Mouse (Mus musculus) intestine, embryonic 16.5 days (tissue): ENCODE measurements around the gene Hist1h2bq. TPM values are rescaled to one million over a fixed set of nuclear protein-coding genes. Genes with fewer than 3 reads are reported as not detected.
"Not testable (repeated sequence)": the region's sequence is repeated elsewhere in the genome, so short reads cannot be mapped to it uniquely, and the experiment has no call there.

Source experiments
- ATAC-seq: fragments of 200-750 bp; cut with Nextera tagmentation; 2 replicates; pipeline ENCODE4 v1.8.0; 2017; ENCODE audit warnings: moderate TSS enrichment, moderate library complexity
- H3K27ac ChIP-seq: fragments of 300-500 bp; sonication (generic); 2 replicates; pipeline ENCODE4 v1.5.1; 2014; ENCODE audit warnings: mild to moderate bottlenecking, low read length
- H3K27me3 ChIP-seq: fragments of 300-500 bp; sonication (generic); replicated peaks from 2 replicates; pipeline ENCODE4 v1.6.1; 2014; ENCODE audit warnings: low read length, control low read depth, mixed read lengths; ENCODE audit not compliant: control insufficient read depth, insufficient read depth
- H3K36me3 ChIP-seq: fragments of 300-500 bp; sonication (generic); 2 replicates; pipeline ENCODE4 v1.6.1; 2014; ENCODE audit warnings: low read length, control low read depth; ENCODE audit not compliant: control insufficient read depth, insufficient read depth
- H3K4me1 ChIP-seq: fragments of 300-500 bp; sonication (generic); 2 replicates; pipeline ENCODE4 v1.6.1; 2014; ENCODE audit warnings: low read length, control low read depth, mixed read lengths; ENCODE audit not compliant: control insufficient read depth, insufficient read depth
- H3K4me2 ChIP-seq: fragments of 300-500 bp; sonication (generic); 2 replicates; pipeline ENCODE4 v1.6.1; 2014; ENCODE audit warnings: low read depth, low read length, control low read depth
- H3K4me3 ChIP-seq: fragments of 300-500 bp; sonication (generic); 2 replicates; pipeline ENCODE4 v1.5.1; 2014; ENCODE audit warnings: mild to moderate bottlenecking, low read length
- H3K9ac ChIP-seq: fragments of 300-500 bp; sonication (generic); 2 replicates; pipeline ENCODE4 v1.6.1; 2014; ENCODE audit warnings: low read depth, low read length
- H3K9me3 ChIP-seq: fragments of 300-500 bp; sonication (generic); 2 replicates; pipeline ENCODE4 v1.6.1; 2016; ENCODE audit warnings: low read length, control low read depth; ENCODE audit not compliant: control insufficient read depth
- WGBS: fragments of 180-500 bp; shearing (Covaris S2); extraction: QIAGEN DNeasy Blood & Tissue Kit; methylation state at CpG from one replicate; pipeline ENCODE4 v1.1.7; 2014; 5-methylcytosine and 5-hydroxymethylcytosine counted together
- polyA plus RNA-seq: library from polyadenylated mRNA; unstranded; fragments of >200 nt; fragmentation: Nextera tagmentation; extraction: Ambion mirVana; gene quantifications from 2 replicates; pipeline ENCODE4 v1.2.1, GENCODE M21; 2015

Gene Hist1h2bq
- polyA plus RNA-seq: 13.4 and 17.9 TPM in 2 replicates

GRCm38 (mm10) chr13:21810073-21810472, at the start of gene Hist1h2bq, which contains the start of gene Hist1h2ao:
Hist1h2bq (minus strand) TSS chr13:21810197.
Hist1h2ao (plus strand) TSS chr13:21810465.
- not testable (repeated sequence) for H3K4me3 ChIP-seq, H3K4me2 ChIP-seq, H3K9me3 ChIP-seq, H3K36me3 ChIP-seq, H3K9ac ChIP-seq, H3K27me3 ChIP-seq, H3K4me1 ChIP-seq, H3K27ac ChIP-seq
- peak; percentile 95 for ATAC-seq
- no CpG with 5 or more reads among the region's 23 CpGs for WGBS

GRCm38 (mm10) chr13:21855698-21856162, 45.7 kb upstream of the Hist1h2bq start:
- no peaks in the 10 kb centered on the region for H3K9me3 ChIP-seq
- H3K36me3 ChIP-seq: no peaks in the 10 kb centered on the region
- peak; percentile 71 for ATAC-seq
- peak overlapping the region; percentile 48; the same call in 1 of the 2 replicates for H3K9ac ChIP-seq
- no peaks in the 10 kb centered on the region for H3K4me1 ChIP-seq
- 3% methylated on average over 15 of the region's 15 CpGs for WGBS
- peak overlapping the region; percentile 53 for H3K4me3 ChIP-seq
- no peak overlapping the region for H3K27ac ChIP-seq
- peak overlapping the region; percentile 50 for H3K4me2 ChIP-seq
- no peaks in the 10 kb centered on the region for H3K27me3 ChIP-seq

GRCm38 (mm10) chr13:21855146-21855545, 45.1 kb upstream of the Hist1h2bq start:
- Histone ChIP-seq H3K27ac (no peak overlapping the region), H3K36me3 (no peaks in the 10 kb centered on the region), H3K4me2 (peak overlapping the region; percentile 50), H3K27me3 (no peaks in the 10 kb centered on the region), H3K9me3 (no peaks in the 10 kb centered on the region), H3K4me3 (peak overlapping the region; percentile 53), H3K9ac (no peak overlapping the region), H3K4me1 (no peaks in the 10 kb centered on the region)
- ATAC-seq: peak; percentile 91
- WGBS: 4% methylated on average over 11 of the region's 11 CpGs

GRCm38 (mm10) chr13:21852215-21852945, 42.4 kb upstream of the Hist1h2bq start:
- 57% methylated on average over 3 of the region's 3 CpGs for WGBS
- Histone ChIP-seq H3K4me2 (no peak overlapping the region), H3K36me3 (no peaks in the 10 kb centered on the region), H3K27me3 (no peaks in the 10 kb centered on the region), H3K9ac (no peak overlapping the region), H3K4me3 (no peak overlapping the region), H3K9me3 (no peaks in the 10 kb centered on the region), H3K27ac (no peak overlapping the region), H3K4me1 (no peaks in the 10 kb centered on the region)
- ATAC-seq: no peak

GRCm38 (mm10) chr13:21850696-21851095, 40.7 kb upstream of the Hist1h2bq start:
- not testable (repeated sequence) for H3K36me3 ChIP-seq, H3K4me1 ChIP-seq, ATAC-seq, H3K9ac ChIP-seq, H3K4me3 ChIP-seq, H3K27ac ChIP-seq, H3K4me2 ChIP-seq, H3K27me3 ChIP-seq, H3K9me3 ChIP-seq
- 61% methylated on average over 1 of the region's 1 CpGs for WGBS

GRCm38 (mm10) chr13:21847883-21848282, 37.9 kb upstream of the Hist1h2bq start:
- H3K27me3 ChIP-seq: no peaks in the 10 kb centered on the region
- H3K9ac ChIP-seq: no peak overlapping the region
- no peak overlapping the region for H3K27ac ChIP-seq
- no peak overlapping the region for H3K4me3 ChIP-seq
- 27% methylated on average over 8 of the region's 8 CpGs for WGBS
- ATAC-seq: no peak; the same call in 1 of the 2 replicates
- H3K4me1 ChIP-seq: no peaks in the 10 kb centered on the region
- no peak overlapping the region for H3K4me2 ChIP-seq
- no peaks in the 10 kb centered on the region for H3K9me3 ChIP-seq
- no peaks in the 10 kb centered on the region for H3K36me3 ChIP-seq

GRCm38 (mm10) chr13:21846356-21846755, 36.4 kb upstream of the Hist1h2bq start:
- not testable (repeated sequence) for H3K9me3 ChIP-seq, ATAC-seq, H3K4me3 ChIP-seq, H3K4me1 ChIP-seq, H3K9ac ChIP-seq, H3K27me3 ChIP-seq, H3K36me3 ChIP-seq, H3K27ac ChIP-seq, H3K4me2 ChIP-seq

GRCm38 (mm10) chr13:21840508-21840907, 30.5 kb upstream of the Hist1h2bq start:
- WGBS: no CpG with 5 or more reads among the region's 4 CpGs
- not testable (repeated sequence) for H3K4me2 ChIP-seq

GRCm38 (mm10) chr13:21833461-21833860, 23.5 kb upstream of the Hist1h2bq start, which contains the start of the genes Hist1h2ap and Hist1h2br:
Hist1h2ap (minus strand) TSS chr13:21833507.
Hist1h2br (plus strand) TSS chr13:21833743.
- not testable (repeated sequence) for H3K9me3 ChIP-seq, H3K27me3 ChIP-seq, H3K4me3 ChIP-seq, H3K9ac ChIP-seq, H3K36me3 ChIP-seq, H3K27ac ChIP-seq, H3K4me2 ChIP-seq, H3K4me1 ChIP-seq
- ATAC-seq: peak; percentile 92
- WGBS: no CpG with 5 or more reads among the region's 24 CpGs

More at GRCm38 (mm10) chr13:21840508-21840907, 30.5 kb upstream of the Hist1h2bq start:
- not testable (repeated sequence) for H3K27me3 ChIP-seq, H3K9ac ChIP-seq, H3K36me3 ChIP-seq, H3K9me3 ChIP-seq, H3K27ac ChIP-seq, H3K4me3 ChIP-seq, H3K4me1 ChIP-seq
- ATAC-seq: peak; percentile 82
